Mouse (Mus musculus): ENCODE measurements around the gene Far1. TPM values are rescaled to one million over a fixed set of nuclear protein-coding genes. Genes with fewer than 3 reads are reported as not detected.

The Far1 gene
- polyA plus RNA-seq, 1 experiment from 2014 or later: 78.7 TPM

DNA sequence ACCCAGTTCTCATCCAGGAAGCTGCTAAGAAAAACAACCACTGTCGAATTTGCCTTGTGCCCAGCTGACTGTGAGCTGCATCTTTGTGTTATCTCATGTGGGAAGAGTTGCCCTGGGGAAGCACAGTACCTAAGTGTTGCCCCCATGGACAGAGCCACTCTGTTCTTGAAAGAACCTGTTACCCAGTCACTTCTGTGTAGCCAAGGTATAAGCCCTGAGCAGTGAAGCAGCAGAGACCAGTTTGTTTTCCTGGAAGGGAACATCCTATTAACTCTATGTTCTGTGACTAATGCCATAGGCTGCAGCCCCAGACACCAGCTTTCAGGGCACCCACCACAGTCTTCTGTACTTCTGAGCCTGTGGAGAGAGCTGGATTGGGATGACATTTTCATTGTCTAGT lies 76.7 kb downstream of the Far1 start:
- Histone ChIP-seq H3K36me3 (ENCODE audit: control insufficient read depth, insufficient read depth, low read length) (no peaks in the 10 kb centered on the region), H3K9me3 (ENCODE audit: control insufficient read depth, low read length) (no peaks in the 10 kb centered on the region), H3K4me2 (ENCODE audit: low read depth, low read length) (no peak overlapping the region), H3K27ac (replicated peaks; ENCODE audit: low read depth, low read length) (no peak overlapping the region), H3K9ac (ENCODE audit: low read depth, low read length) (no peak overlapping the region), H3K27me3 (replicated peaks; ENCODE audit: control insufficient read depth, insufficient read depth, low read length) (no peaks in the 10 kb centered on the region), H3K4me3 (ENCODE audit: low read depth, low read length) (no peak overlapping the region), H3K4me1 (ENCODE audit: control insufficient read depth, insufficient read depth, low read length) (peaks cover 5% of the 10 kb centered on the region; the same call in 1 of the 2 replicates)
- no peak for ATAC-seq (ENCODE audit: low read depth)
- 16% methylated on average over 1 of the region's 1 CpGs for WGBS
- DNase-seq (ENCODE audit: low spot score): no peak

DNA sequence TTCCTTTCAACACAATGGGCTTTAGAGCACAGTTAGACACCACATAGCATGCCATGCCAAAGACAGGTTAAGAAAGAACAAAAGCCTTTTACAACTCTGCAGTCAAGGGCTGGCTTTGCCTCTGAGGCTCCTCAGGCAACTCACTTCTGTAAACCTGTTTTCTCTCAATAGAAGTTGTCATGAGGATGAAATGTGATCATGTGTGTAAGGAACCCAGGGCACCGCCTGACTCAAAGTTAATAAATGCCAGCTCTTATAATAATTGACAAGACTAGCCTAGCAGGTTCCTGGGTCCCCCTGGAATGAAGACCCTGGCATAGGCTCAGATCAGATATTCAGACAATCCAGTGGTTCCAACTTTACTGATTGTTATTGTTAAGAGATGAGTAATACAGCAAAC lies 77.5 kb downstream of the Far1 start:
- DNase-seq (ENCODE audit: low spot score) (peak; percentile 54), ATAC-seq (ENCODE audit: low read depth) (peak; percentile 73; the same call in 1 of the 2 replicates)
- Histone ChIP-seq H3K9ac (ENCODE audit: low read depth, low read length) (no peak overlapping the region), H3K9me3 (ENCODE audit: control insufficient read depth, low read length) (no peaks in the 10 kb centered on the region), H3K36me3 (ENCODE audit: control insufficient read depth, insufficient read depth, low read length) (no peaks in the 10 kb centered on the region), H3K27ac (replicated peaks; ENCODE audit: low read depth, low read length) (no peak overlapping the region), H3K4me3 (ENCODE audit: low read depth, low read length) (no peak overlapping the region), H3K4me2 (ENCODE audit: low read depth, low read length) (no peak overlapping the region), H3K27me3 (replicated peaks; ENCODE audit: control insufficient read depth, insufficient read depth, low read length) (no peaks in the 10 kb centered on the region), H3K4me1 (ENCODE audit: control insufficient read depth, insufficient read depth, low read length) (peaks cover 5% of the 10 kb centered on the region; the same call in 1 of the 2 replicates)
- 47% methylated on average over 1 of the region's 1 CpGs for WGBS

DNA sequence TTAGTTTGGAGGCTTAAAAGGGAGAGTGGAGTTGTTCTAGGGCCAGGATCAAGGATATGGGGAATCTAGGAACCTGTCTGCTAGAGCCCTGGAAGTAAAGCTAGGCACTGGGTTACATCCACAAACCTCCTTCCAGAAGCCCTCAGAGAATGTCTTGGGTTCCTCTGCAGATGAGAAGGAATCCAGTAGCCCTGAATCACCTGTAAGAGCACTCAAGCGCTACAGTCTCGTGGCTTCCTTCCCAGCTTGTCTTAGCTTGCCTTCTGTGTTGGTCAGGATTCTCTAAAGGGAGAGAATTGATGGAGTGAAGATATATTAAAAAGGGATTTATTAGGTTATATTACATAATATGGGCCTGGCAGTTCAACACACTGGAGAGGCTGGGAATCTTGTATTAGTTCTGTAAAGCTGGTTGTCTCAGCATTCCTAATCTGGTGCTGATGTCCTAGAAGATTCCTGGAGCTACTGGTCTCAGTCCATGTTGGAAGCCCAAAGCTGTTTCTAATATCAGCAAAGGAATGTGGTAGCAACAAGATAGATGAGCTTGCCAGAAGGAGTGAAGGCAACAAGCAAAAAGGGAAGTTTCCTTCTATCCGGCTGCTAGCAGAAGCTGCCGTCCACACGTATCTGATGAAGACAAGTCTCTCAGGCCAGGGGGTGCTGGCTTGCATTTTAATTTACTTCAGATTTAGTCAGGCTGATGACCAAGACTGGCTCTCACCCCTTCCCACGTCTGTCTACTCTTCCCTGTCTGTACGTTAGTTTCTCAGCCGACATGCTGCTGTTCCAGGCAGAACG lies 78.1 kb downstream of the Far1 start:
- Histone ChIP-seq H3K9me3 (ENCODE audit: control insufficient read depth, low read length) (no peaks in the 10 kb centered on the region), H3K4me3 (ENCODE audit: low read depth, low read length) (no peak overlapping the region), H3K4me2 (ENCODE audit: low read depth, low read length) (no peak overlapping the region), H3K9ac (ENCODE audit: low read depth, low read length) (no peak overlapping the region), H3K27ac (replicated peaks; ENCODE audit: low read depth, low read length) (no peak overlapping the region), H3K27me3 (replicated peaks; ENCODE audit: control insufficient read depth, insufficient read depth, low read length) (no peaks in the 10 kb centered on the region), H3K36me3 (ENCODE audit: control insufficient read depth, insufficient read depth, low read length) (no peaks in the 10 kb centered on the region), H3K4me1 (ENCODE audit: control insufficient read depth, insufficient read depth, low read length) (peaks cover 5% of the 10 kb centered on the region; the same call in 1 of the 2 replicates)
- WGBS: 62% methylated on average over 9 of the region's 9 CpGs
- no peak for ATAC-seq (ENCODE audit: low read depth)
- DNase-seq (ENCODE audit: low spot score): no peak

DNA sequence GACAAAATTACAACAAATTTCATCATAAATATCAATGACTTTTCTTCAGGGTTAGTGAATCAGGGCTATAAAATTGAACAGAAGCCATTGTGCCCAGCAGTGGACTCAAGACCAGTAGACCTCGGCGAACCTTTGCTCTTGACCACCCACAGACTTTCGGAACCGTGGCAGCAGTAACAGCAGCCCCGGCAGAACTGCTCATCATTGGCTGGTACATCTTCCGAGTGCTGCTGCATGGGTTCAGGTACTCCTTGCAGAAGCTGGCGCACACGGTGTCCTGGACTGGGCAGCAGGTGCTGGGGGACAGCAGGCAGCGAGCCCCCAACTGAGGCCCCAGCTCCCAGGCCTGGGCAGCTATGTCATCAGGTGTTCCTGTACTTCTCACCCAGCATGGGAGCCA lies 79.1 kb downstream of the Far1 start:
- no peaks in the 10 kb centered on the region for H3K9me3 ChIP-seq (ENCODE audit: control insufficient read depth, low read length)

GRCm38 (mm10) chr7:113594363-113594762 lies 80.7 kb downstream of the Far1 start:
- Histone ChIP-seq H3K36me3 (ENCODE audit: control insufficient read depth, insufficient read depth, low read length) (no peaks in the 10 kb centered on the region), H3K4me2 (ENCODE audit: low read depth, low read length) (no peak overlapping the region), H3K4me1 (ENCODE audit: control insufficient read depth, insufficient read depth, low read length) (peaks cover 5% of the 10 kb centered on the region; the same call in 1 of the 2 replicates), H3K4me3 (ENCODE audit: low read depth, low read length) (no peak overlapping the region), H3K27ac (replicated peaks; ENCODE audit: low read depth, low read length) (no peak overlapping the region), H3K9me3 (ENCODE audit: control insufficient read depth, low read length) (no peaks in the 10 kb centered on the region), H3K9ac (ENCODE audit: low read depth, low read length) (no peak overlapping the region), H3K27me3 (replicated peaks; ENCODE audit: control insufficient read depth, insufficient read depth, low read length) (no peaks in the 10 kb centered on the region)
- DNase-seq (ENCODE audit: low spot score): peak; percentile 89
- WGBS: 1% methylated on average over 3 of the region's 3 CpGs
- peak; percentile 74 for ATAC-seq (ENCODE audit: low read depth)

More for the DNA sequence above, 79.1 kb downstream of the Far1 start:
- H3K36me3 ChIP-seq (ENCODE audit: control insufficient read depth, insufficient read depth, low read length): no peaks in the 10 kb centered on the region
- H3K4me2 ChIP-seq (ENCODE audit: low read depth, low read length): no peak overlapping the region
- H3K4me1 ChIP-seq (ENCODE audit: control insufficient read depth, insufficient read depth, low read length): peaks cover 5% of the 10 kb centered on the region; the same call in 1 of the 2 replicates
- H3K9ac ChIP-seq (ENCODE audit: low read depth, low read length): no peak overlapping the region
- no peak overlapping the region for H3K27ac ChIP-seq (replicated peaks; ENCODE audit: low read depth, low read length)
- H3K27me3 ChIP-seq (replicated peaks; ENCODE audit: control insufficient read depth, insufficient read depth, low read length): no peaks in the 10 kb centered on the region
- no peak overlapping the region for H3K4me3 ChIP-seq (ENCODE audit: low read depth, low read length)
- WGBS: 88% methylated on average over 9 of the region's 9 CpGs
- DNase-seq (ENCODE audit: low spot score) (no peak), ATAC-seq (ENCODE audit: low read depth) (no peak)

- no peak overlapping the region for H3K9ac ChIP-seq (ENCODE audit: low read depth, low read length)
- H3K27me3 ChIP-seq (replicated peaks; ENCODE audit: control insufficient read depth, insufficient read depth, low read length): no peaks in the 10 kb centered on the region
- DNase-seq (ENCODE audit: low spot score) (no peak), ATAC-seq (ENCODE audit: low read depth) (no peak)
- H3K4me3 ChIP-seq (ENCODE audit: low read depth, low read length): no peak overlapping the region
- H3K4me1 ChIP-seq (ENCODE audit: control insufficient read depth, insufficient read depth, low read length): peaks cover 1% of the 10 kb centered on the region; the same call in 1 of the 2 replicates
- H3K9me3 ChIP-seq (ENCODE audit: control insufficient read depth, low read length): no peaks in the 10 kb centered on the region
- no peaks in the 10 kb centered on the region for H3K36me3 ChIP-seq (ENCODE audit: control insufficient read depth, insufficient read depth, low read length)
- H3K4me2 ChIP-seq (ENCODE audit: low read depth, low read length): no peak overlapping the region
- no peak overlapping the region for H3K27ac ChIP-seq (replicated peaks; ENCODE audit: low read depth, low read length)
These were observed 83.6 kb downstream of the Far1 start for GRCm38 (mm10) chr7:113597231-113597630.

- H3K27me3 ChIP-seq (replicated peaks; ENCODE audit: control insufficient read depth, insufficient read depth, low read length): no peaks in the 10 kb centered on the region
- no peak overlapping the region for H3K27ac ChIP-seq (replicated peaks; ENCODE audit: low read depth, low read length)
- H3K4me3 ChIP-seq (ENCODE audit: low read depth, low read length): no peak overlapping the region
- H3K36me3 ChIP-seq (ENCODE audit: control insufficient read depth, insufficient read depth, low read length): no peaks in the 10 kb centered on the region
- DNase-seq (ENCODE audit: low spot score): no peak
- 75% methylated on average over 3 of the region's 3 CpGs for WGBS
- H3K4me2 ChIP-seq (ENCODE audit: low read depth, low read length): no peak overlapping the region
- no peak for ATAC-seq (ENCODE audit: low read depth)
- no peak overlapping the region for H3K9ac ChIP-seq (ENCODE audit: low read depth, low read length)
- peaks cover 5% of the 10 kb centered on the region; the same call in 1 of the 2 replicates for H3K9me3 ChIP-seq (ENCODE audit: control insufficient read depth, low read length)
- H3K4me1 ChIP-seq (ENCODE audit: control insufficient read depth, insufficient read depth, low read length): no peaks in the 10 kb centered on the region; the same call in 1 of the 2 replicates
These were observed 88.2 kb downstream of the Far1 start for GRCm38 (mm10) chr7:113601803-113602202.

GRCm38 (mm10) chr7:113607928-113608327 lies 94.3 kb downstream of the Far1 start:
- no peaks in the 10 kb centered on the region for H3K4me1 ChIP-seq (ENCODE audit: control insufficient read depth, insufficient read depth, low read length)
- no peak overlapping the region for H3K27ac ChIP-seq (replicated peaks; ENCODE audit: low read depth, low read length)
- peak; percentile 27 for DNase-seq (ENCODE audit: low spot score)

More at GRCm38 (mm10) chr7:113607928-113608327, 94.3 kb downstream of the Far1 start:
- H3K27me3 ChIP-seq (replicated peaks; ENCODE audit: control insufficient read depth, insufficient read depth, low read length): no peaks in the 10 kb centered on the region
- no peak for ATAC-seq (ENCODE audit: low read depth)
- no peak overlapping the region for H3K9ac ChIP-seq (ENCODE audit: low read depth, low read length)
- no peak overlapping the region for H3K4me3 ChIP-seq (ENCODE audit: low read depth, low read length)
- H3K4me2 ChIP-seq (ENCODE audit: low read depth, low read length): no peak overlapping the region
- peaks cover 5% of the 10 kb centered on the region; the same call in 1 of the 2 replicates for H3K9me3 ChIP-seq (ENCODE audit: control insufficient read depth, low read length)
- H3K36me3 ChIP-seq (ENCODE audit: control insufficient read depth, insufficient read depth, low read length): no peaks in the 10 kb centered on the region
- 30% methylated on average over 9 of the region's 9 CpGs for WGBS

All from embryonic facial prominence, embryonic 14.5 days (tissue).